Mouse (Mus musculus) erythroblast, adult 5-6 weeks (primary cell): ENCODE measurements around the gene C5ar1. TPM values are rescaled to one million over a fixed set of nuclear protein-coding genes. Genes with fewer than 3 reads are reported as not detected.

Experiments used
- total RNA-seq, 2 experiments: library from RNA; stranded (forward) in 1 of 2; stranded (reverse) in 1 of 2; fragments of 150-400 nt in 1 of 2; fragments of 200-764, 138-1000 nt in 1 of 2; gene quantifications; 2 replicates each; pipeline versions ENCODE4 v1.2.3 to v1.2.4; 2015 to 2017; ENCODE audit warnings: low replicate concordance in 2 of 2

The C5ar1 gene
- total RNA-seq, 2 experiments from 2014 or later = 7.1 to 7.7 TPM

Other genes starting within 250 kb of the C5ar1 start
- gene Bicra, start 211.6 kb downstream of the C5ar1 start, total RNA-seq (2015; ENCODE audit: low replicate concordance) = 6.5 and 20.9 TPM in 2 replicates
- 0.14 and 2.2 TPM in 2 replicates for gene Bicra, start 211.6 kb downstream of the C5ar1 start, total RNA-seq (2017; ENCODE audit: low replicate concordance)
- not detected in 2 replicates for gene Zfp541, start 197.7 kb downstream of the C5ar1 start, total RNA-seq (2015; ENCODE audit: low replicate concordance)
- 0.28 TPM in 1 of 2 replicates, not detected in the other for gene Zfp541, start 197.7 kb downstream of the C5ar1 start, total RNA-seq (2017; ENCODE audit: low replicate concordance)
- 106 and 149 TPM in 2 replicates for gene Napa, start 161.1 kb downstream of the C5ar1 start, total RNA-seq (2015; ENCODE audit: low replicate concordance)
- 82.2 and 96.3 TPM in 2 replicates for gene Napa, start 161.1 kb downstream of the C5ar1 start, total RNA-seq (2017; ENCODE audit: low replicate concordance)
- gene Kptn, start 139.6 kb downstream of the C5ar1 start, total RNA-seq (2015; ENCODE audit: low replicate concordance) = 2.3 and 2.5 TPM in 2 replicates
- gene Kptn, start 139.6 kb downstream of the C5ar1 start, total RNA-seq (2017; ENCODE audit: low replicate concordance) = 3.3 and 12.5 TPM in 2 replicates
- gene Slc8a2, start 129.7 kb downstream of the C5ar1 start, total RNA-seq (2015; ENCODE audit: low replicate concordance) = not detected in 2 replicates
- gene Slc8a2, start 129.7 kb downstream of the C5ar1 start, total RNA-seq (2017; ENCODE audit: low replicate concordance) = not detected in 2 replicates
- gene Meis3, start 84.5 kb downstream of the C5ar1 start, total RNA-seq (2015; ENCODE audit: low replicate concordance) = not detected in 2 replicates
- gene Meis3, start 84.5 kb downstream of the C5ar1 start, total RNA-seq (2017; ENCODE audit: low replicate concordance) = 0.28 and 1.7 TPM in 2 replicates
- gene Dhx34, start 37.5 kb downstream of the C5ar1 start, total RNA-seq (2015; ENCODE audit: low replicate concordance) = 1.5 and 13.1 TPM in 2 replicates
- gene Dhx34, start 37.5 kb downstream of the C5ar1 start, total RNA-seq (2017; ENCODE audit: low replicate concordance) = 1.0 and 3.1 TPM in 2 replicates
- 3.3 and 6.3 TPM in 2 replicates for gene C5ar2, start 15.4 kb downstream of the C5ar1 start, total RNA-seq (2015; ENCODE audit: low replicate concordance)
- 1.7 and 3.1 TPM in 2 replicates for gene C5ar2, start 15.4 kb downstream of the C5ar1 start, total RNA-seq (2017; ENCODE audit: low replicate concordance)
- gene Inafm1, start 14.1 kb upstream of the C5ar1 start, total RNA-seq (2015; ENCODE audit: low replicate concordance) = not detected in 2 replicates
- gene Inafm1, start 14.1 kb upstream of the C5ar1 start, total RNA-seq (2017; ENCODE audit: low replicate concordance) = 2.0 and 4.3 TPM in 2 replicates
- 2.5 and 9.4 TPM in 2 replicates for gene Ccdc9, start 27.3 kb upstream of the C5ar1 start, total RNA-seq (2015; ENCODE audit: low replicate concordance)
- 17.7 and 30.0 TPM in 2 replicates for gene Ccdc9, start 27.3 kb upstream of the C5ar1 start, total RNA-seq (2017; ENCODE audit: low replicate concordance)
- gene Bbc3, start 48.9 kb upstream of the C5ar1 start, total RNA-seq (2015; ENCODE audit: low replicate concordance) = 2.3 TPM in 1 of 2 replicates, not detected in the other
- gene Bbc3, start 48.9 kb upstream of the C5ar1 start, total RNA-seq (2017; ENCODE audit: low replicate concordance) = 1.5 and 7.5 TPM in 2 replicates
- 19.4 and 29.5 TPM in 2 replicates for gene Sae1, start 128.3 kb upstream of the C5ar1 start, total RNA-seq (2015; ENCODE audit: low replicate concordance)
- gene Sae1, start 128.3 kb upstream of the C5ar1 start, total RNA-seq (2017; ENCODE audit: low replicate concordance) = 61.9 and 62.0 TPM in 2 replicates
- gene Zc3h4, start 141.4 kb upstream of the C5ar1 start, total RNA-seq (2015; ENCODE audit: low replicate concordance) = 37.4 and 37.7 TPM in 2 replicates
- gene Zc3h4, start 141.4 kb upstream of the C5ar1 start, total RNA-seq (2017; ENCODE audit: low replicate concordance) = 82.9 and 103 TPM in 2 replicates
- 8.2 TPM in 1 of 2 replicates, not detected in the other for gene Tmem160, start 193.2 kb upstream of the C5ar1 start, total RNA-seq (2015; ENCODE audit: low replicate concordance)
- gene Tmem160, start 193.2 kb upstream of the C5ar1 start, total RNA-seq (2017; ENCODE audit: low replicate concordance) = 4.6 and 6.1 TPM in 2 replicates
- not detected in 2 replicates for gene Npas1, start 218.2 kb upstream of the C5ar1 start, total RNA-seq (2015; ENCODE audit: low replicate concordance)
- gene Npas1, start 218.2 kb upstream of the C5ar1 start, total RNA-seq (2017; ENCODE audit: low replicate concordance) = not detected in 2 replicates